Mouse (Mus musculus) small intestine, adult 2 months (tissue): ENCODE measurements around the gene Grm7. TPM values are rescaled to one million over a fixed set of nuclear protein-coding genes. Genes with fewer than 3 reads are reported as not detected.

ENCODE experiments used
- H3K27ac ChIP-seq: fragments of 200-500 bp; 2 replicates; pipeline ENCODE4 v1.5.1; 2012; ENCODE audit warnings: low read depth, low read length, control low read depth, inconsistent platforms; ENCODE audit not compliant: insufficient read depth
- H3K27me3 ChIP-seq: fragments of 200-500 bp; 2 replicates; pipeline ENCODE4 v1.6.1; 2012; ENCODE audit warnings: mild to moderate bottlenecking, moderate library complexity, low read length, inconsistent platforms; ENCODE audit not compliant: control insufficient read depth, insufficient read depth
- H3K36me3 ChIP-seq: fragments of 200-500 bp; 2 replicates; pipeline ENCODE4 v1.6.1; 2012; ENCODE audit warnings: mild to moderate bottlenecking, low read length, control low read depth, inconsistent platforms; ENCODE audit not compliant: control insufficient read depth, insufficient read depth
- H3K4me1 ChIP-seq: fragments of 200-500 bp; 2 replicates; pipeline ENCODE4 v1.6.1; 2012; ENCODE audit warnings: low read length, inconsistent platforms, mixed read lengths; ENCODE audit not compliant: control insufficient read depth, insufficient read depth, insufficient read length
- H3K4me3 ChIP-seq: fragments of 200-500 bp; 2 replicates; pipeline ENCODE4 v1.5.1; 2012; ENCODE audit warnings: low read depth, mild to moderate bottlenecking, control low read depth, inconsistent platforms, low read length, moderate library complexity
- CTCF ChIP-seq: fragments of 200-500 bp; IDR thresholded peaks from 2 replicates; pipeline ENCODE4 v1.5.1; 2012; ENCODE audit warnings: low read depth, mild to moderate bottlenecking, control low read depth, inconsistent platforms, low read length, moderate library complexity, mixed read lengths; ENCODE audit not compliant: insufficient replicate concordance, insufficient read length; ENCODE audit errors: extremely low read depth
- POLR2A ChIP-seq: fragments of 200-500 bp; IDR thresholded peaks from 2 replicates; pipeline ENCODE4 v1.6.1; 2012; ENCODE audit warnings: low read depth, mild to moderate bottlenecking, control low read depth, inconsistent platforms, low read length, moderate library complexity
- WGBS: fragments of 180-500 bp; shearing (Covaris S2); methylation state at CpG from one replicate; pipeline ENCODE4 v1.1.7; 2018; 5-methylcytosine and 5-hydroxymethylcytosine counted together
- polyA plus RNA-seq: library from polyadenylated mRNA; depleted of rRNA; stranded (reverse); fragments of >200 nt; gene quantifications from 2 replicates; pipeline ENCODE4 v1.2.3, GENCODE M21; 2012

The Grm7 gene
- polyA plus RNA-seq, 1 experiment: 0.11 TPM

DNA sequence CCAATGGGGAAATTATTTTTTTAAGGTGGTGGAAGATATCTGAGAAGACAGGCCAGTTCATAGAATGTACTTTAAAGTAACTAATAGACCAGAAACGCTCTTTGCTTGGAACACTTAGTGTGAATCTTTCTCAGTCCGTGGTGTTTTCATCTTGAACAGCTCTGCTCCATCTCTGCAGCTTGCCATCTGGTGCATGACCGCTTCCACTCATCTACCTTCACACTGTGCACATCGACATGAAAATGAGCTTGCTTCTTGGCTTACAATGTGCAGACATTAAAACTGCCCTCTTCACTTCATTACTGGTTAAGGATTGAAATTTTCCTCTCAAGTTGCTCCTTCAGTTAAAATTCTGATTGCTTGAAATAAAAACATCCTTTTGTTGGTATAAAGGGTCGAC is 854.2 kb downstream of the Grm7 start:
- WGBS: 80% methylated on average over 5 of the region's 5 CpGs
- H3K4me3 ChIP-seq: no peak overlapping the region
- H3K4me1 ChIP-seq: no peaks in the 10 kb centered on the region
- H3K36me3 ChIP-seq: no peaks in the 10 kb centered on the region
- H3K27me3 ChIP-seq: no peaks in the 10 kb centered on the region
- H3K27ac ChIP-seq: no peak overlapping the region
- TF ChIP-seq POLR2A: no peak
- no peak for TF ChIP-seq CTCF

DNA sequence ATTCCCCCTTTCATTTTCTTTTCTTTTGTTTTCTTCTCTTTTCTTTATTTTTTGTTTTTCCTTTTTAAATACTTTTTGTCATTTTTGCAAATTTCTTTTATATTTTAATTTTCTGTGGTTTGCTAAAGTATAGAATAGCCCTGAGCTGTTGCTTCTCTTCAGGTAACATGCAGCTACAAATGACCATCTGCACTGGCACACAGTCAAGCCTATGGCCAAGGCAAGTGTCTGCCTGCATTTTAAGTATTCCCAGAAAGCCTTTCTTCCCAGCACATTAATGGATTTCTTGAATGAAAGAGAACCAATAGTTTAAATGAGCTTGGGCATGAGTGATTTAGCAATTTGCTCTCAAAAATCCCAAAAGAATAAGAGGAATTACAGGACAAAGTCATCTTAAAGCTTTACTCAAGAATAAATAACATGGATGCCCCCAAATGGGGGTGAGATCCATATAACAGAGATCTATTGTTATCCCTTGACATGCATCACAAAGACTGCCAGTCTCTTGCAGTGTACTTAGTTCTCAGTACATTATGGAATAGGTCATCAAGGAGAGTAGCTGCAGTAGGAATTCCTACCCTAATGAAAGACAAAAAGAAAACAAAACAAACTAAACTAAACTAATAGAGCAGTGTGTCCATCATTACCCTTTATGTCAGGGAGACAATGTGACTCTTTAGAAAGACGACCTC is 865.5 kb downstream of the Grm7 start:
- 82% methylated on average over 1 of the region's 1 CpGs for WGBS
- Histone ChIP-seq H3K4me1 (no peaks in the 10 kb centered on the region), H3K36me3 (no peaks in the 10 kb centered on the region), H3K27me3 (no peaks in the 10 kb centered on the region), H3K27ac (no peak overlapping the region), H3K4me3 (no peak overlapping the region)
- TF ChIP-seq CTCF: no peak
- no peak for TF ChIP-seq POLR2A

DNA sequence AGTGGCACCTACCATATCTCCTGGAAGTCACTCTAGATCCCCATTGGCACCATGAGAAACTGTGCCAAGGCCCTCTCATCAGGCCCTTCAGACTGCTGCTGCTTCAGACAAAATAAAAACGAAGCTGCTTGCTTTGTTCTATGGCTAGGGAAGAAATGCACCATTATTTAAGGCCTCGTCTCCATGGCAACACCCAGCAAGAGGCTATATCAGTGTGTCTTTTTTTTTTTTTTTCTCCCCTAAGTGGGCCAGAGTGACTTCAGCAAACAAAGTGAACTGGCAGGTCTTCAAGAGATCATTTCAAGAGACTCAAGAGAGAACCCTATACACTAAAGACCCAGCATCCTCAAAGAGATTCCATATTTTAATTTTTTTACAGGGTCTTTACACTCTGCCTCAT is 867.0 kb downstream of the Grm7 start:
- Histone ChIP-seq H3K36me3 (no peaks in the 10 kb centered on the region), H3K4me1 (no peaks in the 10 kb centered on the region), H3K4me3 (no peak overlapping the region), H3K27me3 (no peaks in the 10 kb centered on the region), H3K27ac (no peak overlapping the region)
- TF ChIP-seq POLR2A (no peak), CTCF (no peak)
- WGBS: 48% methylated on average over 2 of the region's 2 CpGs

DNA sequence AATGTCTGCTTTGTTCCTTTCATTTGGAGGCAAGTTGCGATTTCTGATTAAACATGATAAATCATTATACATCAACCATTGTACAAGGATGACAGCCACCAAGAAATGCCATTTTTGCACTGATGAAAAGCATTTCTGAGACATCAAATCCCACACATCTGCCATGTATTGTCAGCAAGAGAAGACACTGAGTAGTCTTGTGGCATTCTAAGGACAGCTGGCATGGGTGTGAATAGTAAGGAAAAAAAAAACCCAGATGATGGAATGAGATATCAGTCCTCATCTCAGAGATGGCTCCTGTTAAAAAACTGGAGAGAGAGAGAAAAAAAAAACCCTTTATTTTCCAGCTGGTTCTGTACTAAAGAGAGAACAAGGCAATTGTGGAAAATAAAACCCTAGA is 875.8 kb downstream of the Grm7 start:
- no peak for TF ChIP-seq POLR2A
- no peak for TF ChIP-seq CTCF
- H3K36me3 ChIP-seq: no peaks in the 10 kb centered on the region
- 78% methylated on average over 1 of the region's 1 CpGs for WGBS
- no peaks in the 10 kb centered on the region for H3K4me1 ChIP-seq
- H3K27me3 ChIP-seq: no peaks in the 10 kb centered on the region
- H3K27ac ChIP-seq: no peak overlapping the region
- no peak overlapping the region for H3K4me3 ChIP-seq

DNA sequence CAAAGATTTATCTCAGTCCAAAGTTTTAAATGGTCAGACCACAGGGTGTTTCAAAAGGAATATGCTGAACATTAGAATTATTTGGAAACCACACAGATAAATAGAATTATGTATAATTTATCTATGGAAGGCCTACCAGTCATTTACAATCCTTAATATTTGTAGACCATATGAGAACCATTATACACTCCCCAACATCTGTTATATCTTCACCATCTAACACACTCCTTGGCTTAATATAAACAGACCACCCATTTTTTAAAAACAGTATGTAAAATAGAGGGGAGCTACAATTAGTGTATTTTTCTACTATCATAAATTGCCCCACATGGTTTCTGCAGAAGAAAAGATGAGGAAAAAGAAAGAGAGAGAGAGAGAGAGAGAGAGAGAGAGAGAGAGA is 876.7 kb downstream of the Grm7 start:
- Histone ChIP-seq H3K4me3 (no peak overlapping the region), H3K27ac (no peak overlapping the region), H3K36me3 (no peaks in the 10 kb centered on the region), H3K4me1 (no peaks in the 10 kb centered on the region), H3K27me3 (no peaks in the 10 kb centered on the region)
- TF ChIP-seq CTCF (no peak), POLR2A (no peak)

DNA sequence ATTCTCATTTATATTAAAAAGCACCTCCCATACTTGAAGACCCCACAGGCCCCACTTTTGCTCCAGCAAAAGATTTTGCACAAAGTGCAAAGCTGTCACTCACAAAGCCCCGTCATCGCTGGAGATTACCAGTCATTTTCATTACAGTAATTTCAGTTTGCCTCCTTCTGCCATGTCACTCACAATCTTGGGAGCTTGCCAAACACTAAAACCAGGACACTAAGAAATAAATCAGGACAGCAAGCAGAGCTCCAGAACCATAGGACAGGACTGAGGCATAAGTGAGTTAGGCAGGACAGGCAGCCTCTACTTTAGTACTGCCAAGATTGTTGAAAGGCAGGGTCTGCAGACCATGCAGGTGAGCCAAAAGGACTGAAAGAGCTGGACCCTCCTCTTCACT is 884.6 kb downstream of the Grm7 start:
- Histone ChIP-seq H3K27ac (no peak overlapping the region), H3K36me3 (no peaks in the 10 kb centered on the region), H3K27me3 (no peaks in the 10 kb centered on the region), H3K4me1 (no peaks in the 10 kb centered on the region), H3K4me3 (no peak overlapping the region)
- WGBS: 87% methylated on average over 2 of the region's 2 CpGs
- TF ChIP-seq CTCF (no peak), POLR2A (no peak)

DNA sequence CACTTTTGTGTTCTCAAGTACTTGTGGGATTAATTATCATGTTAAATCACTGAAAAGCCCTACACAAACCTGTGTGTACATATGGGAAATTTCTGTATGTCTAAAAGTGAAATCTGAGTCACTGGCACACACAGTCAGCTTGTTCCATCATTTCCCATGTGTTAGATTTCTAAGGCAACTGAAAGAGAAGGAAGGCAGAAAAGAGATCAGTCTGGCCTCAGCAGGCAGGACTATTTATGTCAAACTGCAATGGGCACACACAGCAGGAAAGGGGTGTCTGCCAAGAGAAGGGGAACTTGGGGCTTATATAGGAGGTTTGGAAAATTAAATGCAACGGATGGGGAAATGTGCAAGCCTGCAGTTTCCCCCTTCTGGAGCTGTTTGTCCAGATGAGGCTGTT is 913.2 kb downstream of the Grm7 start:
- no peaks in the 10 kb centered on the region for H3K4me1 ChIP-seq
- 70% methylated on average over 1 of the region's 1 CpGs for WGBS
- H3K27ac ChIP-seq: no peak overlapping the region
- H3K4me3 ChIP-seq: no peak overlapping the region
- TF ChIP-seq POLR2A (no peak), CTCF (no peak)
- no peaks in the 10 kb centered on the region for H3K36me3 ChIP-seq
- no peaks in the 10 kb centered on the region for H3K27me3 ChIP-seq
